Mouse (Mus musculus) retina, adult 2 months (tissue): ENCODE data around the gene Hs3st4.
A peak's percentile ranks its signal among the peaks of the same experiment; 100 is the strongest.

Source experiments
- DNase-seq: peaks from one replicate; pipeline ENCODE4 v3.0.0-alpha.2; 2012; ENCODE audit warnings: low read depth, low spot score

Gene Hs3st4

GRCm38 (mm10) chr7:123982461-123983038, at the start of gene Hs3st4:
Gene Hs3st4 (plus strand): TSS chr7:123982869.
- no peak for DNase-seq

GRCm38 (mm10) chr7:123946836-123947235, 35.8 kb upstream of the Hs3st4 start:
- no peak for DNase-seq

- DNase-seq, result no peak
Measured at GRCm38 (mm10) chr7:123963021-123963420, 19.6 kb upstream of the Hs3st4 start.

- peak; percentile 16 for DNase-seq
Measured at GRCm38 (mm10) chr7:123964559-123965142, 18.0 kb upstream of the Hs3st4 start.

GRCm38 (mm10) chr7:123965515-123965914, 17.2 kb upstream of the Hs3st4 start:
- DNase-seq, result no peak

- DNase-seq, result no peak
Measured at GRCm38 (mm10) chr7:123975441-123975840, 7.2 kb upstream of the Hs3st4 start.

GRCm38 (mm10) chr7:123981435-123981834, 1.2 kb upstream of the Hs3st4 start:
- DNase-seq, result no peak

- DNase-seq, result no peak
Measured at GRCm38 (mm10) chr7:123982010-123982409, 659 bp upstream of the Hs3st4 start.

- no peak for DNase-seq
Measured at GRCm38 (mm10) chr7:123983177-123984046, 743 bp downstream of the Hs3st4 start.

- DNase-seq, result no peak
Measured at GRCm38 (mm10) chr7:123992121-123992520, 9.5 kb downstream of the Hs3st4 start.

GRCm38 (mm10) chr7:123997266-123997665, 14.6 kb downstream of the Hs3st4 start:
- DNase-seq, result no peak

- DNase-seq, result no peak
Measured at GRCm38 (mm10) chr7:123998601-123999000, 15.9 kb downstream of the Hs3st4 start.

GRCm38 (mm10) chr7:124026908-124027307, 44.2 kb downstream of the Hs3st4 start:
- DNase-seq, result no peak

- no peak for DNase-seq
Measured at GRCm38 (mm10) chr7:124032236-124032635, 49.6 kb downstream of the Hs3st4 start.

GRCm38 (mm10) chr7:124033332-124033731, 50.7 kb downstream of the Hs3st4 start:
- no peak for DNase-seq

GRCm38 (mm10) chr7:124037281-124037700, 54.6 kb downstream of the Hs3st4 start:
- DNase-seq, result no peak

- DNase-seq, result no peak
Measured at GRCm38 (mm10) chr7:124039142-124039541, 56.5 kb downstream of the Hs3st4 start.

- DNase-seq, result no peak
Measured at GRCm38 (mm10) chr7:124047382-124047781, 64.7 kb downstream of the Hs3st4 start.

GRCm38 (mm10) chr7:124048971-124049370, 66.3 kb downstream of the Hs3st4 start:
- no peak for DNase-seq

- DNase-seq, result no peak
Measured at GRCm38 (mm10) chr7:124050421-124050820, 67.8 kb downstream of the Hs3st4 start.

- DNase-seq, result no peak
Measured at GRCm38 (mm10) chr7:124083741-124084140, 101.1 kb downstream of the Hs3st4 start.

- peak; percentile 11 for DNase-seq
Measured at GRCm38 (mm10) chr7:124129019-124129418, 146.3 kb downstream of the Hs3st4 start.

- no peak for DNase-seq
Measured at GRCm38 (mm10) chr7:124131312-124131711, 148.6 kb downstream of the Hs3st4 start.
